In the genomic region with DNA sequence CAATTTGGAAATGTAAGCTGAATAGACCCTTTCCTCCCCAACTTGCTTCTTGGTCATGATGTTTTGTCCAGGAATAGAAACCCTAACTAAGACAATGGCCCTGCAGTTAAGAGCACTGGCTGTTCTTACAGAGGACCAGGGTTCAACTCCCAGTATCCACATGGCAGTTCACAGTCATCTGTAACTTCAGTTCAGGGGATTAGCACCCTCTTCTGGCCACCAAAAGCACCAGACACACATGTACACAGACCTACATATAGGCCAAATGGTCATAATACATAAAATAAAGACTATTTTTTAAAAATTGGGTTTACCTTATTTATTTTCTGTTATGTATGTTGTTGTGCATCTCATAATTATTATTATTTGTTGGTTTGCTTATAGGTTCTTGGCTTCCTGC, we compare ENCODE assay signal across 12 mouse cellular contexts. TPM values are rescaled to one million over a fixed set of nuclear protein-coding genes. Genes with fewer than 3 reads are reported as not detected.
DNase-seq lines count a peak whose midpoint lies in the region; ATAC-seq and TF ChIP-seq lines count a peak whose summit lies in the region.
"Had no signal": no experiment of that assay in that cellular context is flagged by ENCODE, and none has a peak within 500 bp of the region (broad histone marks: within the 10 kb centered on the region; RNA-seq: fewer than 3 reads in every experiment).

No protein-coding gene starts in this region.

- H3K36me3 ChIP-seq in liver, embryonic 12.5 days, result no peaks in the 10 kb centered on the region
- no peaks in the 10 kb centered on the region for H3K36me3 ChIP-seq in liver, embryonic 11.5 days (ENCODE audit: control insufficient read depth, insufficient read depth, low read length)
- no peaks in the 10 kb centered on the region for H3K36me3 ChIP-seq in G1E (replicated peaks)
- H3K36me3 ChIP-seq in stomach, postnatal 0 days (ENCODE audit: control insufficient read depth, insufficient read depth, low read length), result no peaks in the 10 kb centered on the region
- H3K36me3 ChIP-seq: hindbrain, embryonic 10.5 days; lung, embryonic 15.5 days; neural tube, embryonic 12.5 days had no signal

- H3K4me3 ChIP-seq in liver, embryonic 12.5 days, result no peak overlapping the region
- no peak overlapping the region for H3K4me3 ChIP-seq in liver, embryonic 11.5 days (ENCODE audit: low read depth, low read length)
- H3K4me3 ChIP-seq in G1E (ENCODE audit: low read depth, low read length), result no peak overlapping the region
- H3K4me3 ChIP-seq in stomach, postnatal 0 days (ENCODE audit: low read depth, low read length), result no peak overlapping the region
- H3K4me3 ChIP-seq: hindbrain, embryonic 10.5 days; lung, embryonic 15.5 days; neural tube, embryonic 12.5 days had no signal

- H3K9me3 ChIP-seq in liver, embryonic 12.5 days (replicated peaks), result no peaks in the 10 kb centered on the region
- no peaks in the 10 kb centered on the region for H3K9me3 ChIP-seq in liver, embryonic 11.5 days (ENCODE audit: control insufficient read depth, low read length)
- H3K9me3 ChIP-seq in G1E (replicated peaks), result no peaks in the 10 kb centered on the region
- H3K9me3 ChIP-seq in stomach, postnatal 0 days (ENCODE audit: control insufficient read depth, low read length), result no peaks in the 10 kb centered on the region
- H3K9me3 ChIP-seq: hindbrain, embryonic 10.5 days; lung, embryonic 15.5 days; neural tube, embryonic 12.5 days had no signal

- intact Hi-C loops in heart, postnatal 14 days (cut with DNase I), result no loop called here

- H3K9ac ChIP-seq in liver, embryonic 12.5 days, result no peak overlapping the region
- H3K9ac ChIP-seq in liver, embryonic 11.5 days (ENCODE audit: low read depth, low read length), result no peak overlapping the region
- H3K9ac ChIP-seq in stomach, postnatal 0 days (ENCODE audit: low read length), result no peak overlapping the region
- H3K9ac ChIP-seq: lung, embryonic 15.5 days; neural tube, embryonic 12.5 days had no signal

- no peak overlapping the region for H3K27ac ChIP-seq in liver, embryonic 12.5 days
- no peak overlapping the region for H3K27ac ChIP-seq in liver, embryonic 11.5 days (ENCODE audit: low read depth, low read length)
- no peak overlapping the region for H3K27ac ChIP-seq in stomach, postnatal 0 days (replicated peaks)
- H3K27ac ChIP-seq: hindbrain, embryonic 10.5 days; lung, embryonic 15.5 days; neural tube, embryonic 12.5 days had no signal

- TF ChIP-seq CTCF in G1E (IDR thresholded peaks at IDR 0.05; ENCODE audit: low read depth, low read length), result no peak
- TF ChIP-seq CTCF in stomach, postnatal 0 days (IDR thresholded peaks at IDR 0.05; ENCODE audit: low read depth), result peak; percentile 47

- no peak for DNase-seq in liver, embryonic 11.5 days (ENCODE audit: low spot score)
- DNase-seq in G1E (ENCODE audit: low spot score), result no peak
- peak; percentile 24 for DNase-seq in embryo, embryonic 11 days
- DNase-seq in stomach, postnatal 0 days (ENCODE audit: low spot score), result no peak
- DNase-seq in heart, postnatal 14 days, result no peak
- no peak for DNase-seq in lung, postnatal 36 days
- DNase-seq: cerebellum, postnatal 36 days; layer of hippocampus, adult 9-11 months had no signal

- no peaks in the 10 kb centered on the region for H3K27me3 ChIP-seq in liver, embryonic 12.5 days (replicated peaks)
- H3K27me3 ChIP-seq in liver, embryonic 11.5 days (replicated peaks; ENCODE audit: control insufficient read depth, insufficient read depth, low read length), result no peaks in the 10 kb centered on the region
- H3K27me3 ChIP-seq in G1E (ENCODE audit: insufficient read depth, low read length), result no peaks in the 10 kb centered on the region
- no peaks in the 10 kb centered on the region for H3K27me3 ChIP-seq in stomach, postnatal 0 days (ENCODE audit: control insufficient read depth, insufficient read depth, low read length)
- H3K27me3 ChIP-seq: lung, embryonic 15.5 days; neural tube, embryonic 12.5 days had no signal

- H3K4me2 ChIP-seq in liver, embryonic 12.5 days, result no peak overlapping the region
- no peak overlapping the region for H3K4me2 ChIP-seq in liver, embryonic 11.5 days
- H3K4me2 ChIP-seq in stomach, postnatal 0 days (replicated peaks; ENCODE audit: low read depth), result no peak overlapping the region
- H3K4me2 ChIP-seq: lung, embryonic 15.5 days; neural tube, embryonic 12.5 days had no signal

- ATAC-seq in liver, embryonic 12.5 days, result peak; percentile 51; the same call in 1 of the 2 replicates
- no peak for ATAC-seq in liver, embryonic 11.5 days (replicated peaks; ENCODE audit: low FRiP score)
- ATAC-seq in G1E (ENCODE audit: extremely low read depth, insufficient number of reproducible peaks, low FRiP score, poor library complexity, severe bottlenecking), result 0 out of 2 replicates have a peak, but pooled peaks have one; percentile 28
- ATAC-seq in stomach, postnatal 0 days (ENCODE audit: low FRiP score, low TSS enrichment), result no peak

- H3K4me1 ChIP-seq in liver, embryonic 12.5 days, result no peaks in the 10 kb centered on the region
- no peaks in the 10 kb centered on the region for H3K4me1 ChIP-seq in liver, embryonic 11.5 days (replicated peaks; ENCODE audit: control insufficient read depth, insufficient read depth, low read length)
- H3K4me1 ChIP-seq in G1E (ENCODE audit: insufficient read depth, low read depth, low read length), result peaks cover 11% of the 10 kb centered on the region
- no peaks in the 10 kb centered on the region for H3K4me1 ChIP-seq in stomach, postnatal 0 days (replicated peaks; ENCODE audit: control insufficient read depth, insufficient read depth)
- H3K4me1 ChIP-seq: hindbrain, embryonic 10.5 days; lung, embryonic 15.5 days; neural tube, embryonic 12.5 days had no signal

- no peak for TF ChIP-seq EP300 in stomach, postnatal 0 days (optimal IDR thresholded peaks at IDR 0.05)

RNA-seq across cellular contexts. Expression of gene Ezh2, which starts 38.3 kb away (rescaled TPM):
- 75.9 and 78.7 TPM in 2 replicates for polyA plus RNA-seq in liver, embryonic 12.5 days (2016; fragmentation: Nextera tagmentation; extraction: Ambion mirVana)
- polyA plus RNA-seq in liver, embryonic 11.5 days (2014; fragmentation: Nextera tagmentation; extraction: Ambion mirVana), result 81.6 and 82.3 TPM in 2 replicates
- 268 and 285 TPM in 2 replicates for total RNA-seq in G1E (2014; fragmentation: Nextera tagmentation)
- total RNA-seq in G1E (2017), result 81.1 and 97.6 TPM in 2 replicates
- polyA plus RNA-seq in G1E (2012), result 47.1 and 56.7 TPM in 2 replicates
- polyA plus RNA-seq in stomach, postnatal 0 days (2015; fragmentation: Nextera tagmentation; extraction: Ambion mirVana), result 23.0 and 27.1 TPM in 2 replicates
- total RNA-seq in heart, postnatal 14 days (2021), result 10 to 100 TPM; 16.3 to 28.0 TPM

Comparison
In these comparisons a context has a peak if more than half of its experiments do, and no peak if none do; other contexts are left out.
1. ATAC-seq: peak in liver, embryonic 12.5 days (single experiment) and G1E (single experiment); none in liver, embryonic 11.5 days (single experiment) and stomach, postnatal 0 days (single experiment).